Mouse (Mus musculus) embryonic fibroblast, embryonic 13.5 days (primary cell): ENCODE results near the gene Hmx1.

Source experiments
- CTCF ChIP-seq: IDR thresholded peaks from 2 replicates; pipeline ENCODE4 v1.5.1; 2011; ENCODE audit warnings: mild to moderate bottlenecking, control low read depth, low read length, moderate library complexity, borderline replicate concordance; ENCODE audit not compliant: insufficient read depth
- POLR2A ChIP-seq: IDR thresholded peaks from 2 replicates; pipeline ENCODE4 v1.6.1; 2011; ENCODE audit warnings: low read depth, mild to moderate bottlenecking, control low read depth, low read length, moderate library complexity

DNA sequence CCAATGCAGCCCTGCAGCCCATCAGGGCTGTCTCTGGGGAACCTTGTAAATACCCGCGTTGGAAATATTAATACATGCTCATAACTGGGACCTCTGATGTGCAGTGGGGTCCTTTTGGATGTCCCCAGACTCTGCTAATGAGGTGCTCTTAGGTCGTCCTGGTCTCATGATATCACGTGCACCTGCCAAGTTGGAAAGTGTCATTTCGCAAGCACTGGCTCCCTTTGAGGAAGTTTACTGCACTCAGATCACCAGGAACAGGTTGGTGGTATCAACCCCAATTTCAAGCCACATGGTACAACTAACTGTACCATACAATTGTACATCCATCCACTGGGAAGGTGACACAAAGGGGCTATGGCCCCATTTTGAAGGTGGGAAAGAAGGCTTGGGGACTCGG is 39.5 kb downstream of the Hmx1 start:
- TF ChIP-seq CTCF (no peak), POLR2A (no peak)
